Mouse (Mus musculus) frontal cortex, postnatal 25 days (tissue): ENCODE data around the gene Tyw5.

Source experiments
- DNase-seq, 2 experiments: peaks; one replicate each; pipeline ENCODE4 v3.0.0; 2022; ENCODE audit warnings: low spot score in 2 of 2

Tyw5 gene

GRCm38 (mm10) chr1:57406187-57407151 is at the start of gene Tyw5, which contains the start of gene Maip1:
Gene Tyw5, minus strand, starts transcription at chr1:57407101.
Gene Maip1, plus strand, starts transcription at chr1:57406328.
- DNase-seq: peak; percentile 76 to 78

DNA sequence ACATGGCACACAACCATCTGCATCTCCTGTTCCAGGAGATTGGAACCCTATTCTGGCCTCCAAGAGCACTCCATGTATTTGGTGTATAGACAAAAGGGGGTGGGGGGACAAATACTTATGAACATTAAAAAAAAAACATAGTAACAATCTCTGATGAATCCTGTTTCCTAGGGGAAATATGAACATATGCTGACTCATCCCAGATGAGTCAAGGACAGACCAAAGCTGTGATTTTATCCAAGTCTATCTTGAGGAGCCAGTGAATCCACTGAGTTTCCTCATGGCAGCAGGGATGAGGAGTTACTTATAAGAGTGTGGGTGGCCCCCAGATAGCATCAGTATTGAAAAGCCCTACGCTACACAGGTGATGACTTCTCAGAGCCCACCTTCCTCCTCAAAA is 43.3 kb upstream of the Tyw5 start:
- DNase-seq: no peak

DNA sequence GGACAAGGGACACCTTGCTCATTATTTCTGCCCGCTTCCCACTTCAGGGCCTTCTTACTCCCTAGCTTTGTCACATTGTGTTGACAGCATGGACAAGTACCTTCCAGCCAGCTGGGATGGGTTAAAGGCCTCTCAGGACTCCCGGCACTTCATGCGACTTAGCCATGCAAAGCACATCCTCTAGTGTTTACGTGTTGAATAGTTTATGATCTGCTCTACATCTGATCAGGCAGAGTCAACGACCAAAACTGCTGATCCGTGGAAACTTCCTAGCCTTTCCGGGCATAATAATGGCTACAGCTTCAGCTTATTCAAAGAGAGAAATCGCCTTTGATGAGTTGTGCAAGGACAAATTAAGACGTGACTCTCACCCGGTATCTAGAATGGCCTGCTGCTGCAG is 38.8 kb upstream of the Tyw5 start:
- no peak for DNase-seq

GRCm38 (mm10) chr1:57440771-57441170 is 33.9 kb upstream of the Tyw5 start:
- no peak for DNase-seq

- no peak for DNase-seq
Observed at GRCm38 (mm10) chr1:57439026-57439425, 32.1 kb upstream of the Tyw5 start.

DNA sequence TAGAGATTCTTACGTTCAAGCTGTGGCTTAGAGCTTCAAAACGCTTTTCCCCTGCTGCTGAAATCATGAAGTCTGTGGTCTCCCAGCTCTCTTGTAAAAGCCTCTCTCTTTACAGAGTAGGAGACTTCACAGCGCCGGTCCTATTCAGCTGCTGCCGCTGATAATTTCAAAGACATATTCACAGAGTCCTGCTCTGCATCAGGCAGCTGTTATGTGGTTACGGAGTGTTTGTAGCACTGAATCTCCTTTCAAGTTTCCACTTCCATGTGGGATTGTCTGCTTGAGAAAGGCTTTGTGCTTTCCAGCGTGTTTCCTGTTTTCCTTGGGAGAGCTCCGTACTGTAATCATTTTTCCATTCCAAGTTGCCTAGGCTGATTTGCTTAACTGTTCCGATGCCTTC is 30.1 kb upstream of the Tyw5 start:
- DNase-seq: no peak

DNA sequence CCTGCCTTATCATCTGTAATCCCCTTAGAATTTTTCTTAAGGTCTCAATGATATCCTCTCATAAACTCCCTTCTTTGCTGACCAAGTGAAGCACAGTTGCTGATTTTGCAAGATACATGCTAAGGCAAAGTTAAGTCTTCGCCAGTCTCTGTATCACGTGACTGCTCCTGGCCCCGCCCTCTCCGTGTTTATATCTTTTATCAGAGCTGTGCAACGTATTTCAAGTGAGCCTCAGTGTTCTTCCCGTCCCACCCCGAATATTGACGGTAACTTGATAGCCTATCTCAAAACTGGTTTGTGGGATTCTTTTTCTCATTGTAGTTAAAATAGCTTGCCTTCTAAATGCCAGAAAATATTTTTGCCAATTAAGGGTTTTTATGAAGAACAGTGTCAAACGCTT is 29.5 kb upstream of the Tyw5 start:
- DNase-seq: no peak

DNA sequence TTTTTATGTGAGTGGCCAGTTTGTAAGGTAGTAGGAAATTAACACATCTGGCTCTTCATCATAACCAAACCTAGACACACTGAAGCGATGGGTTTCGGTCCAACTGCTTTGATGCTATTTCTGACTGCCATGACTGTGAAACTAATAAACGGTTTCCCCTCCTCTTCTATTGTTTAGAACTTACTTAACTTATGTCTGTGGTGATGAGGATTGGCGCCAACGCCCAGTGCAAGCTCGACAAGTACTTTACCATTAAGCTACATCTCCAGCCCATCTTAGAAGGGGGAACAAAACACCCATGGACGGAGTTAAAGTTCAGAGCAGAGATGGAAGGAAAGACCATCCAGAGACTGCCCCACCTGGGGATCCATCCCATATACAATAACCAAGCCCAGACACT is 26.2 kb upstream of the Tyw5 start:
- DNase-seq: no peak

- DNase-seq: no peak
Observed at GRCm38 (mm10) chr1:57429786-57430483, 23.0 kb upstream of the Tyw5 start.

GRCm38 (mm10) chr1:57428368-57429308 is 21.7 kb upstream of the Tyw5 start:
- peak; percentile 89 to 97 for DNase-seq

DNA sequence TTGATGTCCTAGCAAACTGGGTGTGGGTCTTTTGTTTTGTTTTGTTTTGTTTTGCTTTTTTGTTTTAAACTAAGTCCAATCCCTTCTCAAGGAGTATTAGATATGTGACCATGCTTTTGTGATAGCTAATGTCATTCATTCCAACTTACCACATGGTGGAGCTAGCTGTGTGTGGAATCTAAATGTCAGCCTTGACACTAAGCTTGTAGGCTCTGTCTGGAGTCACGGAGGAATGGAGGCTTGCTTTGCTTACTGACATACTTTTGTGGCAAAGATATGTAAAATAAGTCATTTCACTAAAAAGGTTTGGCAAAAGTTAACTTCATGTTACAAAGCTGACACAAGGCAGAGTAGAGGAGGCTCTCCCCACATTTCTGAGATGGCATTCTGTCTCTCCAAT is 16.8 kb upstream of the Tyw5 start:
- no peak for DNase-seq

DNA sequence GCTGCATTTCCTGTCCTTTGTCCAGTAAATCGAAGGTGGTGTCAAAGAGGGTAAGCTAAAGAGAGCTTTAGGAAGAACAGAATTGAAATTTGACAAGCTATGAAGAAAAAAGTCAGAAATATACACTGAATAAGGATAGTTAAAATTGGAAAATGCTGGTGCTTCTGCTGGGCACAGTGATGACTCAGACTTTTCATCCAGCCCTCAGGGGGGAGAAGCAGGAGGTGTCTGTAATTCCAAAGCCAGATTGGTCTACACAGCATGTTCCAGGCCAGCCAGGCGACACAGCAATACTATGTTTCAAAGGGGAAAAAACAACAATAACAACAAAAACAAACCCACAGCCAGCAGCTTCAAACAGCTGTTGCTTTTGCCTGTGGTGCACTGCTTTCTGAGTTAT is 6.5 kb upstream of the Tyw5 start:
- DNase-seq: no peak

DNA sequence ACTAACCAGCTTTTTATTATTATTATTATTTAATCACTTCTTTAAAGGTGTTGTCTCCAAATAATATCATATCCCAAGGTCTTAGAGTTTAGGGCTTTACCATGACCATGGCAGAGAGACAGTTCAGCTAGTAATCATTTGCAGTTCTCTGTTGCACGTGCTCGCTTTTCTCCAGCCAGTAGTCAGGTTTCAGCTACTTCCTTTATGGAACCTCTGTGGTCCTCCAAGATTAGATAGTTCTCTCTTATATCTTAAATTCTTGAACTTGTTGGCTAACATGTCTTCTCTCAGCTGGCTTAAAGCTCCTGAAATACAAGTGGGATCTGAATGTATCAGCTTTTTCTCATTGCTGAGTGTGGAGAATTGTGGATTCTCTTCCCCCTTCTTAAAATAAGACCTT is 2.1 kb upstream of the Tyw5 start:
- DNase-seq: no peak

- no peak for DNase-seq
Observed at GRCm38 (mm10) chr1:57402116-57402515, 4.8 kb downstream of the Tyw5 start.

DNA sequence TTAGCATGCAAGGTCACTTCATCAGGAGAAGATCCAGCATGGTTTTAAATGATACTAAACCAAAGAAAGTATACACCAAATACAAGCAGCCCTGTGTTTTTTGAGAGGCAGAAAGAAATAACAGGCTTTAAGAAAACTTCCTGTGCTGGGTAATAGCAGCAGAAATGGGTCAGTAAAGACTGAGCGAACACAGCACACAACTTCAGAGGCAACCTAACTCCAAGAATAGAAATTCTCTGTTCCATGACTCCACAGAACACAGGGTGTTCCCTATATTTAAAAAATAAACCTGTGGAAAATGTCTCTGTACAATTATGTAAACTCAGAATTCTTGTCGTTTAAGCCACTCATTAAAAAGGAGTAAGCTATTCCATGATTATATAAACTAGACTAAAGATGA is 6.0 kb downstream of the Tyw5 start:
- DNase-seq: no peak

GRCm38 (mm10) chr1:57400321-57400720 is 6.6 kb downstream of the Tyw5 start:
- no peak for DNase-seq

DNA sequence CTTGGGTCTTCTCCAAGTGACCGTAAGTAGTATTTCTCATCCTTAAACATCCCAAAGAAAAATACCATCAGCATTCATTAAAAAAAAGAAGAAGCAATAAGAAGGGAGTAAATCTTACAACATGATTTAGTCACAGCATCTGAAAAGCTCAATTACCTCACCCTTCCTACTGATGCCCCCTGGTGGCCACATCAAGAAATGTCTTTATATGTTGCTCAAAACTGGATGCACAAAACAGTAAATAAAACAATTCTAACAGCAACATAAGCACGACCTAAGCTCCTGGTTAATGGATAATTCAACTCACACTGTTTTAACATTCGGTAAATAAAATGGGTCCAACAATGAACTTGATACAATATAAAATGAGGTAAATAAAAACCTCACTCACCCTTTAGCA is 12.8 kb downstream of the Tyw5 start:
- no peak for DNase-seq

DNA sequence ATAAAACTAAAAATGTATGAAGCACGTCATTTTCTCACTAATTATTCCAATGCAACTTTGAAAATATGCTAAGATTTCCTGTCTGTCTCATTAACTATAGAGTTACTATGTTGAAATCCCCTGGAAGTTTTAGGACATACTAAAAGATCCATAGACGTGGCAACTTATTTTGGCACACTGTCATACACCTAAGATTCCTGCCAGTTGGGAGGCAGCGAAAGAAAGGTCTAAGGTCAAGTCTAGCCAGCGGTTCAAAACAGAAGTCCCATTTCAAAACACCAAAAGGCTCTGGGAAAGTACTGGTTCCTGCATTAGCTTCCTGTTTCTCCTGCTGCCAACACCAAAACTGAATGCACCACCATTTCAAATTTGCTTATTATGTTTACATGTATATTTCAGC is 14.5 kb downstream of the Tyw5 start:
- DNase-seq: no peak

DNA sequence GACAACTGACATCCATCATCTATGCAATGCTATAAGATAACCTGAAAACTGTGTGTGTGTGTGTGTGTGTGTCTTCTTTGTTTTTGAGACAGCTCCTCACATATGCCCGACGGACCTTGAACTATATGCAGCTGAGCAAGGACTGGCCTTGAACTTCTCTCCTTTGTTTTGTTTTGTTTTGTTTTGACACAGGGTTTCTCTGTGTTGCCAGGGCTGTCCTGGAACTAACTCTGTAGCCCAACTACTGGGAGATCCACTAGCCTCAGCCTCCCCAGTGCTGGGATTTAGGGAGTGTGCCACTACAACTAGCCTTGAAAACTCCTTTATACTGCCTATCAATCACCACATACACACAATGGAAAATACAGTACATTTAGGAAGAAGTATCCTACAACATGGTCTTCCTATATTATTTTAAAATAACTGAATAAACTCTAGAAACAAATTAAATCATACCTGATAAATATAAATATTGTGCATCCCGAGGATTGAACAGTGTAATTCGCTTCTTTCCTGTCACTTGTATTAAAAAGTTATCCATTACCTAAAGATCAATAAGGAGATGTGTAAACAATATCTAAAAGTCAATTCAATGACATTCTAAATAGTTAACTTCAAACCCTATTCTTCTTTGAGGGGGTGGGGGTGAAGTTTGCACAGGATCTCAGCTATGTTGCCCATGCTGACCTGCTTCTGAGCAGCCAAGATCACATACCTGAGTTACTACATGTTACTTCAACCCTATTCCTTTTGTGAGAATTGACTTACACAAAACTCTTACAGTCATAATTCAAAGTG is 15.7 kb downstream of the Tyw5 start:
- DNase-seq: no peak

DNA sequence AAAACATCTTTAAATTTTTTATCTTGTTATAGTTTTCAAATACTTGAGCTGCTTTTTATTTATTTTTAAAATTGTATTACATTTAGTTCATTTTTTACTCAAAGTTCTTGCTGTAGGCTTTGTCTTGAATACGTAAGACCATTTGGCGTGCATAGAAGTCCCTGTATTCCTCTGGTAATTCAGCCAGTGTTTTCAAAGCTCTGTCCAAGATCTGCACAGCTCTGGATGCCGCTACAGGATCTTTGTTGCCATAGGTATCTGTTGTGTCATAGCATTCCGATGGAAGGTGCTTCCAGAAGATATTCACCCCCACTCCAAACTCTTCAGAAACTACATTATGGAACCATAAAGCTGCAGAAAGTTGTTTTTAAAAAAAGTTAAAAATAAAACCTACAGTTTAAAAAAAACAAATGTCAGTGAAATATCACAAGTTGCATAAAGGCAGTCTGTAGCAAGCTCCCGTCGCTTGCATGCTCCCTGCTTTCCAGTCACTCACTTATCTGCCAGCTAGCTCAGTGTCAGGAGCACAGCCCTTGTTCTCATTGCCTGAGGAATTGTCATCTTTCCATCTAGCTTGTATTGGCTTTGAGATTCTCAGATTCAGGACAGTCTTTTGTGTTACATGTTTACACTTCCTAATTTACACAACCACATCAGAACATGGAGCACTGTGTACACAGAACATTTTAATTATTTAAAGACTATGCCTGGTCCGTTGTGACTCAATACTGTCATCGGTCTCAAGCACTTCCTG is 18.3 kb downstream of the Tyw5 start:
- DNase-seq: no peak
